Mouse (Mus musculus) neural tube, embryonic 14.5 days (tissue): Measurements from ENCODE around the gene Tspan1. TPM values are rescaled to one million over a fixed set of nuclear protein-coding genes. Genes with fewer than 3 reads are reported as not detected.

Source experiments
- ATAC-seq: fragments of 200-750 bp; cut with Nextera tagmentation; 2 replicates; pipeline ENCODE4 v1.8.0; 2017; ENCODE audit warnings: low read depth, mild to moderate bottlenecking, moderate TSS enrichment, moderate library complexity
- H3K27ac ChIP-seq: fragments of 300-500 bp; sonication (generic); 2 replicates; pipeline ENCODE4 v1.5.1; 2014; ENCODE audit warnings: low read depth, mild to moderate bottlenecking, control low read depth, low read length, moderate library complexity, mixed read lengths
- H3K27me3 ChIP-seq: fragments of 300-500 bp; sonication (generic); 2 replicates; pipeline ENCODE4 v1.6.1; 2014; ENCODE audit warnings: low read length; ENCODE audit not compliant: control insufficient read depth, insufficient read depth
- H3K36me3 ChIP-seq: fragments of 300-500 bp; sonication (generic); 2 replicates; pipeline ENCODE4 v1.6.1; 2014; ENCODE audit warnings: low read length, mixed read lengths; ENCODE audit not compliant: control insufficient read depth, insufficient read depth
- H3K4me1 ChIP-seq: fragments of 300-500 bp; sonication (generic); 2 replicates; pipeline ENCODE4 v1.6.1; 2014; ENCODE audit warnings: low read length; ENCODE audit not compliant: control insufficient read depth, insufficient read depth
- H3K4me2 ChIP-seq: fragments of 300-500 bp; sonication (generic); 2 replicates; pipeline ENCODE4 v1.6.1; 2014; ENCODE audit warnings: mild to moderate bottlenecking, low read depth, low read length, control low read depth
- H3K4me3 ChIP-seq: fragments of 300-500 bp; sonication (generic); 2 replicates; pipeline ENCODE4 v1.5.1; 2014; ENCODE audit warnings: low read depth, low read length, control low read depth, mixed read lengths
- H3K9ac ChIP-seq: fragments of 300-500 bp; sonication (generic); replicated peaks from 2 replicates; pipeline ENCODE4 v1.6.1; 2014; ENCODE audit warnings: low read depth, mild to moderate bottlenecking, control low read depth, low read length, mixed read lengths
- H3K9me3 ChIP-seq: fragments of 300-500 bp; sonication (generic); 2 replicates; pipeline ENCODE4 v1.6.1; 2016; ENCODE audit warnings: low read length; ENCODE audit not compliant: control insufficient read depth
- WGBS: fragments of 180-500 bp; shearing (Covaris S2); extraction: QIAGEN DNeasy Blood & Tissue Kit; methylation state at CpG from one replicate; pipeline ENCODE4 v1.1.7; 2014; 5-methylcytosine and 5-hydroxymethylcytosine counted together
- polyA plus RNA-seq: library from polyadenylated mRNA; unstranded; fragments of >200 nt; fragmentation: Nextera tagmentation; extraction: Ambion mirVana; gene quantifications from 2 replicates; pipeline ENCODE4 v1.2.1, GENCODE M21; 2014

Gene Tspan1
- polyA plus RNA-seq, 1 experiment from 2014 or later, result 0.09 TPM

GRCm38 (mm10) chr4:116141736-116142135 lies 25.7 kb downstream of the Tspan1 start:
- no peaks in the 10 kb centered on the region for H3K9me3 ChIP-seq
- H3K4me1 ChIP-seq, result peaks cover 7% of the 10 kb centered on the region; the same call in 1 of the 2 replicates
- no peak overlapping the region for H3K27ac ChIP-seq
- no peak overlapping the region for H3K4me3 ChIP-seq
- H3K9ac ChIP-seq, result no peak overlapping the region
- no peak overlapping the region for H3K4me2 ChIP-seq
- 77% methylated on average over 1 of the region's 1 CpGs for WGBS
- no peaks in the 10 kb centered on the region for H3K36me3 ChIP-seq
- no peak for ATAC-seq
- no peaks in the 10 kb centered on the region for H3K27me3 ChIP-seq

- H3K4me3 ChIP-seq, result no peak overlapping the region
- no peaks in the 10 kb centered on the region for H3K27me3 ChIP-seq
- peaks cover 7% of the 10 kb centered on the region; the same call in 1 of the 2 replicates for H3K4me1 ChIP-seq
- H3K36me3 ChIP-seq, result no peaks in the 10 kb centered on the region
- H3K9ac ChIP-seq, result no peak overlapping the region
- ATAC-seq, result no peak
- no peak overlapping the region for H3K4me2 ChIP-seq
- 87% methylated on average over 7 of the region's 7 CpGs for WGBS
- no peaks in the 10 kb centered on the region for H3K9me3 ChIP-seq
- H3K27ac ChIP-seq, result no peak overlapping the region
Measured at GRCm38 (mm10) chr4:116140801-116141574, 26.4 kb downstream of the Tspan1 start.

GRCm38 (mm10) chr4:116137421-116137996 lies 29.9 kb downstream of the Tspan1 start:
- no peak overlapping the region for H3K4me3 ChIP-seq
- H3K4me2 ChIP-seq, result no peak overlapping the region
- H3K9me3 ChIP-seq, result no peaks in the 10 kb centered on the region
- 53% methylated on average over 13 of the region's 13 CpGs for WGBS
- H3K9ac ChIP-seq, result no peak overlapping the region
- H3K27ac ChIP-seq, result no peak overlapping the region
- no peak for ATAC-seq
- H3K27me3 ChIP-seq, result no peaks in the 10 kb centered on the region
- H3K4me1 ChIP-seq, result no peaks in the 10 kb centered on the region
- no peaks in the 10 kb centered on the region for H3K36me3 ChIP-seq

DNA sequence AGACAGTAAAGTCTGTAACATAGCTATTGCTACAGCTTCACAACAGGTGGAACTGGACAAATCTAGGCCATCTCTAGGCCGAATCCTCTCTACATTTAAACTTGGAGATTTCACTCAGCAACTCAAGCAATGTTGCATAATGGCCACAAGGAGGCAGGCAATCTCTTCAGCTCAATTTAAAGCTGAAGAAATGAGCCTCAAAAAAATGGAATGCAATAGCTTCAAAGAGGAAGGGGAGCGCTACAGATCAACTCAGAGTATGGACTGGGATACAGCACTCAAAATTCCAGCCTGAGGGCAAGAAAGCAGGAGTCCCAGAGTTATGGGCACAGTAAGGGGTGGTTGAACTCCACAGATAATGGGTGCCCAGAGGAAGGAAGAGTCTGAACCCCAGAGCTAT lies 32.4 kb downstream of the Tspan1 start:
- no peaks in the 10 kb centered on the region for H3K4me1 ChIP-seq
- whole genome bisulfite sequencing, result 50% methylated on average over 2 of the region's 2 CpGs
- no peaks in the 10 kb centered on the region for H3K27me3 ChIP-seq
- H3K4me3 ChIP-seq, result no peak overlapping the region
- no peak overlapping the region for H3K27ac ChIP-seq
- no peak overlapping the region for H3K4me2 ChIP-seq
- no peak overlapping the region for H3K9ac ChIP-seq
- no peaks in the 10 kb centered on the region for H3K36me3 ChIP-seq
- ATAC-seq, result no peak
- no peaks in the 10 kb centered on the region for H3K9me3 ChIP-seq

- ATAC-seq, result no peak
- no peak overlapping the region for H3K9ac ChIP-seq
- no peaks in the 10 kb centered on the region for H3K9me3 ChIP-seq
- H3K36me3 ChIP-seq, result no peaks in the 10 kb centered on the region
- H3K4me2 ChIP-seq, result no peak overlapping the region
- H3K4me3 ChIP-seq, result no peak overlapping the region
- 71% methylated on average over 4 of the region's 4 CpGs for WGBS
- no peaks in the 10 kb centered on the region for H3K27me3 ChIP-seq
- H3K27ac ChIP-seq, result no peak overlapping the region
- no peaks in the 10 kb centered on the region for H3K4me1 ChIP-seq
Measured at GRCm38 (mm10) chr4:116133126-116133525, 34.3 kb downstream of the Tspan1 start.

DNA sequence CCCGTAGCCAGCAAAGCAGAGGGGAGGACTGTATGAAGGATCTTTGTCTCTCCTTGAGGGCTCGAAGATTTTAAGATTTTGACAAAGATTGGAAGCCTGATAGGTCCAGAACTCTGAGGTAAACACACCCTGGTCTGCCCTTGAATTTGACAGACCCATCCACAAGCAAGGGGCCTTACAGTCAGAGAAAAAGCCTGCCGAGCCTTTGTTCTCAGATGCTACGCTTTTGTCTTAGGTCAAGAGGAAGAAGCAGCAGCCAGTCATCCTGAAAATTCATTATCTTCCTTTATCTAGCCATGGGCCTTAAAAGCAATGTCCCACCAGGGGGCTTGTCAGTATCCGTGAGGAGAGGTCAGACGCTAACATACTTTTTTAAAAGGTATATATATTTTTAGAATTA lies 39.4 kb downstream of the Tspan1 start:
- H3K4me1 ChIP-seq, result no peaks in the 10 kb centered on the region
- no peak overlapping the region for H3K4me2 ChIP-seq
- H3K27me3 ChIP-seq, result no peaks in the 10 kb centered on the region
- H3K4me3 ChIP-seq, result no peak overlapping the region
- 58% methylated on average over 6 of the region's 6 CpGs for WGBS
- no peak for ATAC-seq
- no peaks in the 10 kb centered on the region for H3K9me3 ChIP-seq
- H3K36me3 ChIP-seq, result no peaks in the 10 kb centered on the region
- no peak overlapping the region for H3K27ac ChIP-seq
- no peak overlapping the region for H3K9ac ChIP-seq

DNA sequence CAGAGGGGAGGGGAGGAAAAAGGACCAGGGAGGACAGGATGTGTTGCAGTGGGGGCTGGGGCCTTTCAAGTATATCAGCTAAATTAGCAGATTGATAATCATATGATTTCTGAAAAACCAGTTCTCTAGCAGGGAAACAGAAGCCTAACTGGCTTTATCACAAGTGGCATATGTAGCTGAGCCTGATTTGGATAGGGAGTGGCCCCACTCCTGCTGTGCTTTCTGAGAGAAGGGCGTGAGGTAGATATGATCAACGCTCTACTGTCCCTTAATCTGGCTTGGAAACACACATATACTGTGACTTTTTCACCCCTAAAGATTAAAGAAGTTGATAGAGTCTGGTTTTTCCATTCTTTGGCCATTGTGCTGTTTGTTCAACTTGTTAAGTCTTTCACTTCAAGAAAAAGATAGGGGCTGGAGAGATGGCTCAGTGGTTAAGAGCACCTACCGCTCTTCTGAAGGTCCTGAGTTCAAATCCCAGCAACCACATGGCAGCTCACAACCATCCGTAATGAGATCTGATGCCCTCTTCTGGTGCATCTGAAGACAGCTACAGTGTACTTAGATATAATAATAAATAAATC lies 41.5 kb downstream of the Tspan1 start:
- H3K4me1 ChIP-seq, result no peaks in the 10 kb centered on the region
- 96% methylated on average over 4 of the region's 4 CpGs for WGBS
- no peak overlapping the region for H3K4me3 ChIP-seq
- H3K27me3 ChIP-seq, result no peaks in the 10 kb centered on the region
- H3K9me3 ChIP-seq, result no peaks in the 10 kb centered on the region
- H3K27ac ChIP-seq, result no peak overlapping the region
- no peak overlapping the region for H3K4me2 ChIP-seq
- H3K36me3 ChIP-seq, result no peaks in the 10 kb centered on the region
- no peak for ATAC-seq
- H3K9ac ChIP-seq, result no peak overlapping the region

DNA sequence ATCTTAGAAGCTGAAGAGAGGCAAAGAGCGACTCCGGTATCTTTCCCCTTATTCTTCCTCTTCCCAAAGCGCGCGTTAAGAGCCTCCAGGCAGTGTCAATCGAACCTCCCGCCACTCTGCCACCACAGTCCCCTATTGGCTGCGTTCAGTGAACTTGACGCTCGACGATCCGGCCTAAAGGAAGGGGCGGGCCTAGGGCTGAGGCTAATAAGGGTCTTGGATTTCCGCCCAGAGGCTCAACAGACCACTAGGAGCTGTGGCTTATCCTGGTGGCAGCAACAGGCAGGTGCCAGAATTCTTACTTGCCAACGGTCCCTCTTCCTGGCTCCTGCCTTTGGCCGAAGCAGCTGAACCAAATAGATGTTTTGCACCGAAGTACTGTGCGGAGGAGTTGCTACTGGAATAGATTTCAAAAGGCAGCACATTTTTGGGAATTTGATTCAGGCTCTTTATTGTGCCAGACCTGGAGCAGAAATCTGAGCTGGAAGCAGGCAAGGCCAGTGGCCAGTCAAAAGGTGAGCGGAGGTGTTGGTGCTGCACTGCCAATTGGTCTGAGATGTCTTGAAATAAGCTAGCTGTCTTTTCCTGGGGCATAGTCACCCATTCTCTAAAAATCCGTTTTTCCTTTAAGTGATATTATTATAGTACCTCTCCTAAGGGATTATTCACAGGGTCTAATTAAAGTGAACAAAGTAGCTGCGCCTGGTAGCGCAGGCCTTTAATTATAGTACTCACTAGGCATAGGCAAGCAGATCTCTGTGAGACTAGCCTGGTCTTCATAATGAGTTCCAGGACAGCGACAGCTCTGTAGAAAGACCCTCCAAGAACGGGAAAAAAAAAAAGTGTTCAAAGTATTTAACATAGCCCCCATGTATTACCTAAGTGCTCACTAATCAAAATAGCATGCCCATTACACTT lies 43.5 kb downstream of the Tspan1 start, which contains the start of the genes Rad54l and Pomgnt1:
Gene Rad54l, minus strand, starts transcription at position 89 of the 918 bp plus-strand sequence.
Gene Pomgnt1, plus strand, starts transcription at position 239 of the 918 bp plus-strand sequence.
- 5% methylated on average over 24 of the region's 24 CpGs for WGBS
- H3K4me1 ChIP-seq, result no peaks in the 10 kb centered on the region
- peak within 1 kb of the TSS; percentile 50 for H3K4me3 ChIP-seq
- H3K9me3 ChIP-seq, result no peaks in the 10 kb centered on the region
- peak within 1 kb of the TSS; percentile 53 for H3K9ac ChIP-seq
- H3K27me3 ChIP-seq, result no peaks in the 10 kb centered on the region
- ATAC-seq, result peak; percentile 99
- no peaks in the 10 kb centered on the region for H3K36me3 ChIP-seq
- H3K4me2 ChIP-seq, result peak within 1 kb of the TSS; percentile 74
- peak within 1 kb of the TSS; percentile 24; the same call in 1 of the 2 replicates for H3K27ac ChIP-seq
